Mouse (Mus musculus): ENCODE results near the gene Dok3. TPM values are rescaled to one million over a fixed set of nuclear protein-coding genes. Genes with fewer than 3 reads are reported as not detected.

The Dok3 gene
- polyA plus RNA-seq, 1 experiment from 2014 or later: 1.4 TPM

DNA sequence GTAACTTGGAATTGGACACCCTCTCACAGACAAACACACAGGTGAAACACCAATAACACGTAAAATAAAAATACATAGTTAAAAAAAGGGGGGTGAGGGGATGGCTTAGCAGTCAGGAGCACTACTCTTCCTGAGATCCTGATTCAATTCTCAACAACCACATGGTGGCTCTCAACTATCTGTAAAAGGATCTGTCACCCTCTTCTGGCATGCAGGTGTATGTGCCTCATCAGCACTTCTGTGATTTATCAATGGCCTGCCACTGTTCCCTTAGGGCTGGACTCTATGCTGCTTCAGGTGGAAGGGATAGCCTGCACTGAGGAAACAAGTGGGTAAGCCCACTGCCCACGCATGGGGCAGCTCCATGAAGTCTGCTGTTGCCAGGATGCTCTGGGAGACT, 11.8 kb upstream of the Dok3 start:
- Histone ChIP-seq H3K27ac (ENCODE audit: poor library complexity, severe bottlenecking) (no peak overlapping the region), H3K4me3 (no peak overlapping the region), H3K36me3 (peaks cover 82% of the 10 kb centered on the region), H3K9me3 (replicated peaks) (no peaks in the 10 kb centered on the region), H3K27me3 (replicated peaks) (no peaks in the 10 kb centered on the region), H3K4me2 (no peak overlapping the region), H3K9ac (no peak overlapping the region), H3K4me1 (replicated peaks) (peaks cover 4% of the 10 kb centered on the region; the same call in 1 of the 2 replicates)
- ATAC-seq (ENCODE audit: insufficient number of reproducible peaks, low FRiP score): no peak
- WGBS: 82% methylated on average over 2 of the region's 2 CpGs

DNA sequence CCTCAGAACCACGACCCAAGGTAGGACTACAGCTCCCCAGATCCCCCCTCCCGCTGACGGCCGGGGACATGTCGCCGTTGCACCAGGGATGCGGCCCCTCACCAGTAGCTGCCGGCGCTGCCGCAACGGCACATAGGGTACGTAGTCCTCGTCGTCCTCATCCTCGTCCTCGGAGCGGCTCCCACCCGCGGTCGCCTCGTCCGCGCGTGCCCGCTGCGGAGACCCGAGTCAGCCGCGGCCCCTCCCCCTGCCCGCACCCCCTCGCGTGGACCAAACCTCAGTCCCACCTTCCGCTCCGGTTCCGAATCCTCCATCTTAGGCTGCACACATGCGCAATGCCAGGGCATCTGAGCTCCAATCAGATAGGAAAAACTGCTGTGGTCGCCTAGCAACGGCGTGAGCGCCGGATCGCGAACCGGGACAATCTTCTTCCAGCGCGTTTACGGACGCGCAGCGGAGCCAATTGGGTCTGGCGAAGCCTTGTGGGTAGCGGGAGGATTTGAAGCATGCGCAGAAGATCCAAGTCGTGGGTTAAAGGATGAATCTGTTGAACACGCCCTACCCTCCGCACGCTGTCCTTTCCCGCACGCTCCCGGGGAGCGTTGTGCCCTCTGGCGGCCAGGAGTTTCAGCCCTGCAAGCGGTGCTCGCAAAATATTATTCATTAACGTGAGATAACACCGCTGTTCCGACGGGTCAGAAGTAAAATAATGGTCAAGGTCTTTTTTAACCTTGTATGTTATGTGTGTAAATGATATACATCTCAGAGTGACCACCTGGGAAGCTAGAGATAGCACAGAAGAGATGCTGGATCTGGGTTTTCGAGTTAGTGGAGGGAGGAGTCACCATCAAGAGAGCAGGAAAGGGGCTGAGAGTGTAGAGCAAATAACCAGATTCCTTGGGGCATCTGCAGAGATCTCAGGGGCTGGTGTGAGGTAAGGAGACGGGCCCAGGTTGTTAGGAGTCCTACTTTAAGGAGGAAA, 7.4 kb upstream of the Dok3 start, which contains the start of gene Ddx41:
TSS of gene Ddx41 (minus strand) at position 465 of the 982 bp plus-strand sequence.
- Histone ChIP-seq H3K9me3 (replicated peaks) (no peaks in the 10 kb centered on the region), H3K4me2 (peak within 1 kb of the TSS; percentile 90), H3K4me1 (replicated peaks) (peaks cover 12% of the 10 kb centered on the region), H3K9ac (peak within 1 kb of the TSS; percentile 81), H3K27ac (ENCODE audit: poor library complexity, severe bottlenecking) (peak within 1 kb of the TSS; percentile 53), H3K27me3 (replicated peaks) (no peaks in the 10 kb centered on the region), H3K4me3 (peak within 1 kb of the TSS; percentile 95), H3K36me3 (peaks cover 72% of the 10 kb centered on the region)
- ATAC-seq (ENCODE audit: insufficient number of reproducible peaks, low FRiP score): peak; percentile 96
- under 1% methylated on average over 70 of the region's 70 CpGs for WGBS

DNA sequence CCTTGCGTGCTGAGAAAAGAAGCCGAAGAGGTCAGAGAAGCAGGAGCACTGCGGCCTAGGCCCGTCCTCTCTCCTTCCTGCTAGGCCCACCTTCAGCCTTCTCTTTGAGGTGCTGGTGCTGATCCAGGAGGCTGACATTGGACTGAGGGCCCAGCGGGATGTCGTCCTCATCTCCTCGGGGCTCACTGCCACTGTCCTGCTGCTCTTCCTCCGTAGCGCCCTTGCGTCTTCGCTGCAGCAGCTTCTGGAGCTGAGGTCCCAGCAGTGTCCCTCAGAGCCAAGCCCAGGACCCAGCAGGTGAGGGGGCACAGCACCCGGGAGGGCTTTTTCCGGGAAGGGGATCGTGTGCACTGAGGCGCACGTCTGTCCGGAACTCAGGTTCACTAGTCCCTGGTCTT, 6.7 kb upstream of the Dok3 start:
- Histone ChIP-seq H3K4me1 (replicated peaks) (peaks cover 12% of the 10 kb centered on the region), H3K36me3 (peaks cover 72% of the 10 kb centered on the region), H3K4me3 (peak overlapping the region; percentile 95), H3K9me3 (replicated peaks) (no peaks in the 10 kb centered on the region), H3K27ac (ENCODE audit: poor library complexity, severe bottlenecking) (0 out of 2 replicates have a peak overlapping the region, but pooled peaks have one; percentile 53), H3K4me2 (peak overlapping the region; percentile 90), H3K27me3 (replicated peaks) (no peaks in the 10 kb centered on the region), H3K9ac (peak overlapping the region; percentile 81)
- 15% methylated on average over 17 of the region's 17 CpGs for WGBS
- ATAC-seq (ENCODE audit: insufficient number of reproducible peaks, low FRiP score): peak; percentile 16

DNA sequence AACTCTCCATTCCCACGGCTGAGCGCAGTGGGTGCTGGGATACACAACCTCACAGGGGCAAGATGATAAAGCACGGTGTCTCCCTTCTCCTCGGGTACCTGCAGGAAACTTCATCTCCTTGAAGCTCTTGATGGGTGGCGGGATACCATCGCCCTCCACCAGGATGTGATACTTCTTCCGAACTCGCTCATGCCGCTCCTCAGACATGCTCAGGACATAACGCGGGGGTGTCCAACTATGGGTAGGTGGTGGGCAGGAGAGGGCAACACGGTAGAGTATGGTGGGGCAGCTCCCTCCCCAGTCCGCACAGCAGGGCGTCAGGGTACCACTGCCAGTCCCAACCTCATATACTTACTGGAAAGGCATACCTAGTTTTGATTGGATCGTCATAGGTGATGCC, 6.1 kb upstream of the Dok3 start:
- H3K4me2 ChIP-seq: peak overlapping the region; percentile 90
- 89% methylated on average over 15 of the region's 15 CpGs for WGBS
- peak overlapping the region; percentile 95 for H3K4me3 ChIP-seq
- no peaks in the 10 kb centered on the region for H3K27me3 ChIP-seq (replicated peaks)
- no peak overlapping the region for H3K27ac ChIP-seq (ENCODE audit: poor library complexity, severe bottlenecking)
- no peak overlapping the region for H3K9ac ChIP-seq
- H3K4me1 ChIP-seq (replicated peaks): peaks cover 12% of the 10 kb centered on the region
- no peak for ATAC-seq (ENCODE audit: insufficient number of reproducible peaks, low FRiP score)
- peaks cover 72% of the 10 kb centered on the region for H3K36me3 ChIP-seq
- no peaks in the 10 kb centered on the region for H3K9me3 ChIP-seq (replicated peaks)

DNA sequence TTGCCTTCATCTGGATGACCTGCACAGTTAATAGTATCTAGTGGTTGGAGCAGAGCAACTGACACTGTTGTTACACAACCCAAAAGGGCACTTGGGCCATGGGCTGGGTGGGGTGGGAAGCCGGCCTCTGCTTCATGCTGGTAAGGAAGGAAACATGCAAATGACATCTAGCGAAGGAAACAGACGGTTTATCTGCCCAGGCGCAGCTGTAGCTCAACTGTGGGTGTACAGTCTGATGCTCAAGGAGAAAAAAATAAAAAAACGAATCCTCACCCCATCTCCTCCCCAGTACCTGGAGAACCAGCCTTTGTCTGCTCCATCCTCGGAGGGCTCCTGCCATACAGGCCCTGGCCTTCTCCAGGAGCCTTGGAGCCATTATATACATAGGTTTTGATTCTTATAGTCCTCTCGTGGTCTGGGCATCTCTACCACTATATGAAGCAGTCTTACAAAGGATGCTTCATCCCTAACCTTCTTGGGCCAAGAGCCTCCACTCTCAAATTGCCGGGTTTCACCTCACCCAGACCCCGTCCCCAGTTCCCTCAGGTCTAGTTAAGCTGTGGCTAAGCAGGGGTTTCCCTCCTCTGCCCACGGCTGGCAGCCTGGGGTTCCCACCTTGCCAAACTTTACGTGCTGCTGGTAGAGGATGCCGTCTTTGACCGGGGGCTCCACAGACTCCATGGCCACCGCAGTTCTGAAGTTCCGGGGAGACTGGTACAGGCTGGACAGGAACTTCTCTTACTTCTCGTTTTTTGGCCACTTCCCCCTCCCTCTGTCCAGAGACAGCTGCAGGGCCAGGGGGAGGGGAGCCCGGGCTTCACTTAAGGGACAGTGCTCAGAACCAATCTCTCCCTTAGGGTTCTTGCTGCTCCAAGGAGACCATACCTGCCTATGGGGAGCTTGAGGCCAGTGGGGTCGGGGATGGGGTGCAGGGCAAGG, 993 bp downstream of the Dok3 start:
- ATAC-seq (ENCODE audit: insufficient number of reproducible peaks, low FRiP score): no peak
- no peak overlapping the region for H3K9ac ChIP-seq
- H3K36me3 ChIP-seq: peaks cover 39% of the 10 kb centered on the region
- H3K4me1 ChIP-seq (replicated peaks): peaks cover 6% of the 10 kb centered on the region; the same call in 1 of the 2 replicates
- no peak overlapping the region for H3K4me2 ChIP-seq
- WGBS: 67% methylated on average over 18 of the region's 18 CpGs
- H3K27ac ChIP-seq (ENCODE audit: poor library complexity, severe bottlenecking): no peak overlapping the region
- no peaks in the 10 kb centered on the region for H3K9me3 ChIP-seq (replicated peaks)
- no peak overlapping the region for H3K4me3 ChIP-seq
- H3K27me3 ChIP-seq (replicated peaks): 0 out of 2 replicates have a peak, but pooled peaks cover 3% of the 10 kb centered on the region

DNA sequence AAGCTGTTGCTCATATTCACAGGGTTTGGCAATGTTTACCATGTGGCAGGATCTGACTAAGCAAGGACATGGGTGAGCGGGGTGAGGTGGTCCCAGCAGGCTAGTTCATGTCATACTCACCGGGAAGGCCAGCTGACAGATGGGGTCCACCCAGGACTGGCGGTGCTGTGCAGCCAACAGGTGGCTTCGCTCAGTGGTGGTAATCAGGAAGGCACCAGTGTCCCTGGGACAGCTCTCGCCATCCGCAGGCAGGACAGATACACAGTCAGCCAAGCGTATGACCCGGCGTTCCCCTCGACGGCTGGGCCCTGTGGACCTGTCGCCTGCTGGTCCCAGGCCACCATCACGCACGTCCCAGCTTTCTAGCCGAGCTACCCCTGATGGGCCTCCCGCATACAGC, 1.9 kb downstream of the Dok3 start:
- Histone ChIP-seq H3K4me3 (no peak overlapping the region), H3K4me2 (no peak overlapping the region), H3K9ac (no peak overlapping the region), H3K27me3 (replicated peaks) (0 out of 2 replicates have a peak, but pooled peaks cover 3% of the 10 kb centered on the region), H3K9me3 (replicated peaks) (no peaks in the 10 kb centered on the region), H3K27ac (ENCODE audit: poor library complexity, severe bottlenecking) (no peak overlapping the region), H3K4me1 (replicated peaks) (peaks cover 10% of the 10 kb centered on the region; the same call in 1 of the 2 replicates), H3K36me3 (peaks cover 33% of the 10 kb centered on the region)
- no peak for ATAC-seq (ENCODE audit: insufficient number of reproducible peaks, low FRiP score)
- WGBS: 87% methylated on average over 16 of the region's 16 CpGs

DNA sequence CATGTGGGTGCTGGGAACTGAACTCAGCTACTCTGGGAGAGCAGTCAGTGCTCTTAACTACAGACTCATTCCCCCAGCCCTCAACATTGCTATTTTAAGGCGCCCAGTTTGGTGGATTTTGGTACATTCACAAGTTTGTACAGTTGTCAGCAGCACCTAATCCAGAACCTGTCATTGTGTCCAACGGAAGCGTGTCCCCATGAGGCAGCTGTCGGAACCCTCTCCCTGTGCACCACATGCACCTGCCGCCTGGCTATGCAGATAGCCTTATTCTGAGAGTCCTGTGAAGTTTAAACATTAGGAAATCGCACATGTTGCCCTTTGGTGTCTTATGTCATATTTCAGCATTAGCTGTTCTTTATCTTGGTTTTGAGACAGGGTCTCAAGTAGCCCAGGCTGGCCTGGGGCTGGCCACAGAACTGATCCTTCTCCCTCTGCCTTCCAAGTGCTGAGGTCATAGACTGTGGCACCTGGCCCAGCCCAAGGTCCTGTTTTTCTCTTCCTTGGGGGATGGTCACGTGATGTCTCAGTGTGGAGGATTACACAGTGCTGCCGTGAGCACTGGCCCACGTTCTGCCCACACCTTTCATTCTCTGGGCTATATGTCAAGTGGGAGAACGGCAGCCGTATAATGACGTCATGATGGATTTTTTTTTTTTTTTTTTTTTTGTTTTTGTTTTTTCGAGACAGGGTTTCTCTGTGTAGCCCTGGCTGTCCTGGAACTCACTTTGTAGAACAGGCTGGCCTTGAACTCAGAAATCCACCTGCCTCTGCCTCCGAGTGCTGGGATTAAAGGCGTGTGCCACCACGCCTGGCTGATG, 3.2 kb downstream of the Dok3 start:
- ATAC-seq (ENCODE audit: insufficient number of reproducible peaks, low FRiP score): no peak
- no peak overlapping the region for H3K4me3 ChIP-seq
- 75% methylated on average over 16 of the region's 16 CpGs for WGBS

DNA sequence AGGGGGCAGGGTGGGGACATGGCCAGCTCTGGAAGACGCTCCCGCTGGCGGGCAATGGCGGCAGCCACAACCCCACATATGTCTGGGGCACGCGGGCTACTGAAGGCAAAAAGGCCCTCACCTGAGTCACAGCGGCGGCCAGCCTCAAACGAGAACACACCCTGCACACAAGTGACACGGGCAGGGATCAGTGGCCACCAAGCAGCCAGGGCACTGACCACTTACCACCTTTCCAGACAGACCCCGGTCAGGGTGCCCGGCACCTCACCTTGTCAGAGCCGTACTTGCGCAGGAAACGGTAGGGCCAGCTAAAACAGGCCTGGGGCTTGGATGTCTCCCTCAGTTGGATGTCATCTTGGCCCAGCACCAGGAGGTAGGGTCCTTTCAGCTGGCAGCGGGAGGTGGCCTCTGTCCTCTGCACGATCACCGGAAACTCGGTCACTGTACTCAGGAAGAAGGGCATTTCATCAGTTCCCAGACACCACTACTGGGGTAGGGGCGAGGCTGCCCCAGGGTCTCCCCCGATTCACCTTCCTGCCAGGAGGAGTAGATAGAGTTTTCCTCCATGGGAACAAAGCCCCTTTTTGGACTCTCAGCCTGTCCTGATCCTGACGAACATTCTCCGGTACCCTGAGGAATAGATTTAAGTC, 5.0 kb downstream of the Dok3 start:
- Histone ChIP-seq H3K4me3 (no peak overlapping the region), H3K9me3 (replicated peaks) (no peaks in the 10 kb centered on the region), H3K4me1 (replicated peaks) (peaks cover 10% of the 10 kb centered on the region; the same call in 1 of the 2 replicates), H3K4me2 (no peak overlapping the region), H3K9ac (no peak overlapping the region), H3K27me3 (replicated peaks) (0 out of 2 replicates have a peak, but pooled peaks cover 3% of the 10 kb centered on the region), H3K27ac (ENCODE audit: poor library complexity, severe bottlenecking) (no peak overlapping the region), H3K36me3 (peaks cover 2% of the 10 kb centered on the region; the same call in 1 of the 2 replicates)
- ATAC-seq (ENCODE audit: insufficient number of reproducible peaks, low FRiP score): no peak
- 78% methylated on average over 23 of the region's 23 CpGs for WGBS

More for the DNA sequence above, 3.2 kb downstream of the Dok3 start:
- H3K9ac ChIP-seq: no peak overlapping the region
- H3K27ac ChIP-seq (ENCODE audit: poor library complexity, severe bottlenecking): no peak overlapping the region
- H3K9me3 ChIP-seq (replicated peaks): no peaks in the 10 kb centered on the region
- no peak overlapping the region for H3K4me2 ChIP-seq
- H3K27me3 ChIP-seq (replicated peaks): 0 out of 2 replicates have a peak, but pooled peaks cover 3% of the 10 kb centered on the region
- H3K4me1 ChIP-seq (replicated peaks): peaks cover 10% of the 10 kb centered on the region; the same call in 1 of the 2 replicates
- peaks cover 20% of the 10 kb centered on the region for H3K36me3 ChIP-seq

DNA sequence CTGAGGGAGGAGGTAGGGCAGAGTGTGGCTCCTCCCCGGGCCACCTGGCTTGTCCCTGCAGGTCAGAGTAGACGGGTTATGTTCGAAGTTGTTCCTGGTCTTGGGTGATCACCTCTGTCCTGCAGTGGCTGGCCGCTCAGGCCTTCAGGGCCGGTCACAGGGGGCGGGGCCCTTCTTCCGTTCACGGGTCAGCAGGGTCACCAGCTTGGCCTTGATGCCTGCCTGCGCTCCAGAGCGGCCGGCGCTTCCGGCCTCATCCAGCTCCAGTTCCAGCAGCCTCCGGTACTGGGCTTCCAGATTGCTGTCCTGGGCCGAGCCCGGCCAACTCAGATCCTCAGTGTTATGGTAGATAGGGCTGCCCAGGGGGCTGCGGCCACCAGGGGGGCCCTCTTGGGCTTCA, 5.8 kb downstream of the Dok3 start:
- Histone ChIP-seq H3K27me3 (replicated peaks) (0 out of 2 replicates have a peak, but pooled peaks cover 3% of the 10 kb centered on the region), H3K27ac (ENCODE audit: poor library complexity, severe bottlenecking) (peak overlapping the region; percentile 72)

More for the DNA sequence above, 5.8 kb downstream of the Dok3 start:
- no peak overlapping the region for H3K9ac ChIP-seq
- no peak overlapping the region for H3K4me2 ChIP-seq
- H3K36me3 ChIP-seq: no peaks in the 10 kb centered on the region
- peak; percentile 62 for ATAC-seq (ENCODE audit: insufficient number of reproducible peaks, low FRiP score)
- H3K9me3 ChIP-seq (replicated peaks): no peaks in the 10 kb centered on the region
- peaks cover 10% of the 10 kb centered on the region; the same call in 1 of the 2 replicates for H3K4me1 ChIP-seq (replicated peaks)
- no peak overlapping the region for H3K4me3 ChIP-seq
- 63% methylated on average over 17 of the region's 17 CpGs for WGBS

Measured in heart, embryonic 12.5 days (tissue).